In genomic region chr6:119449060-119449499, GRCm38 (mm10) we compare ENCODE assay signal across 8 mouse cellular contexts. TPM values are rescaled to one million over a fixed set of nuclear protein-coding genes. Genes with fewer than 3 reads are reported as not detected.
DNase-seq lines count a peak whose midpoint lies in the region; ATAC-seq and TF ChIP-seq lines count a peak whose summit lies in the region.

No protein-coding gene starts in this region.

- WGBS in embryonic facial prominence, embryonic 10.5 days: 4% methylated on average over 23 of the region's 23 CpGs
- WGBS in midbrain, embryonic 10.5 days: 3% methylated on average over 23 of the region's 23 CpGs

- H3K4me1 ChIP-seq in ES-E14 (ENCODE audit: control insufficient read depth in 2 of 2, insufficient read depth in 2 of 2, low read length in 2 of 2, poor library complexity in 1 of 2): peaks cover 0 to 25% of the 10 kb centered on the region in 2 experiments; a peak in 3 of 4 replicates
- H3K4me1 ChIP-seq in embryonic facial prominence, embryonic 10.5 days: peaks cover 50% of the 10 kb centered on the region
- H3K4me1 ChIP-seq in midbrain, embryonic 10.5 days: peaks cover 55% of the 10 kb centered on the region

- peaks cover 16% of the 10 kb centered on the region for H3K27me3 ChIP-seq in embryonic facial prominence, embryonic 10.5 days (replicated peaks; ENCODE audit: low read depth, poor library complexity, severe bottlenecking)
- peaks cover 20% of the 10 kb centered on the region for H3K27me3 ChIP-seq in midbrain, embryonic 10.5 days (ENCODE audit: low read depth, poor library complexity, severe bottlenecking)

- H3K27ac ChIP-seq in ES-E14 (ENCODE audit: insufficient read depth, low read depth, low read length, poor library complexity, severe bottlenecking): peak overlapping the region; percentile 51
- peak overlapping the region; percentile 69; the same call in 1 of the 2 replicates for H3K27ac ChIP-seq in embryonic facial prominence, embryonic 10.5 days (replicated peaks)
- peak overlapping the region; percentile 71 for H3K27ac ChIP-seq in midbrain, embryonic 10.5 days (replicated peaks)

- no peaks in the 10 kb centered on the region for H3K9me3 ChIP-seq in ES-E14 (ENCODE audit: control insufficient read depth, insufficient read depth, low read depth, low read length)
- H3K9me3 ChIP-seq in embryonic facial prominence, embryonic 10.5 days: no peaks in the 10 kb centered on the region
- no peaks in the 10 kb centered on the region for H3K9me3 ChIP-seq in midbrain, embryonic 10.5 days (replicated peaks)

- peak overlapping the region; percentile 43; the same call in 1 of the 2 replicates for H3K9ac ChIP-seq in ES-E14 (ENCODE audit: insufficient read depth, low read depth, low read length, poor library complexity, severe bottlenecking)

- intact Hi-C loops in heart, postnatal 10 days (cut with DNase I): no loop called here

- DNase-seq in 416B (ENCODE audit: low read depth) (peak; percentile 45), ES-E14 (ENCODE audit: low read depth, low spot score) (peak; percentile 82)
- DNase-seq in embryonic facial prominence, embryonic 10.5 days (ENCODE audit: low spot score): peak; percentile 79
- DNase-seq in heart, postnatal 10 days: peak; percentile 65 to 80
- peak; percentile 85 to 89 for DNase-seq in kidney, postnatal 4 days
- peak; percentile 62 for DNase-seq in midbrain, embryonic 10.5 days (ENCODE audit: low spot score)
- DNase-seq in testis, postnatal 14 days (ENCODE audit: low spot score): peak; percentile 50

- peak overlapping the region; percentile 30 to 41 for H3K4me3 ChIP-seq in ES-E14 (ENCODE audit: insufficient read depth in 1 of 2, low read depth in 1 of 2, low read length in 2 of 2, poor library complexity in 1 of 2, severe bottlenecking in 1 of 2)
- H3K4me3 ChIP-seq in embryonic facial prominence, embryonic 10.5 days: peak overlapping the region; percentile 55
- peak overlapping the region; percentile 51 for H3K4me3 ChIP-seq in midbrain, embryonic 10.5 days

- in situ Hi-C loops in ES-E14 (cut with MboI; ENCODE audit: low sequenced_read_pairs in 2 of 2, unreplicated experiment in 2 of 2): no loop called here

- no peak; the same call in 1 of the 2 replicates for ATAC-seq in megakaryocyte-erythroid progenitor cell, adult 5-6 weeks (replicated peaks; ENCODE audit: low FRiP score, low TSS enrichment, poor library complexity, severe bottlenecking)

- H3K36me3 ChIP-seq in ES-E14 (ENCODE audit: control insufficient read depth, insufficient read depth, low read length, poor library complexity, severe bottlenecking): no peaks in the 10 kb centered on the region
- H3K36me3 ChIP-seq in embryonic facial prominence, embryonic 10.5 days (replicated peaks): 0 out of 2 replicates have a peak, but pooled peaks cover 5% of the 10 kb centered on the region
- H3K36me3 ChIP-seq in midbrain, embryonic 10.5 days: no peaks in the 10 kb centered on the region

TF ChIP-seq in ES-E14, 5 proteins besides CTCF, POLR2A, EP300 and RAD21:
- TF ChIP-seq MAFK (IDR thresholded peaks at IDR 0.05; ENCODE audit: insufficient read depth, low read depth, low read length) (no peak), CHD2 (IDR thresholded peaks at IDR 0.05; ENCODE audit: low read depth, low read length) (no peak), ZNF384 (IDR thresholded peaks at IDR 0.05; ENCODE audit: low read depth, low read length) (no peak), ZC3H11A (IDR thresholded peaks at IDR 0.05; ENCODE audit: borderline replicate concordance, low read depth, low read length) (no peak), HCFC1 (IDR thresholded peaks at IDR 0.05; ENCODE audit: borderline replicate concordance, insufficient read depth, low read length) (no peak)

RNA-seq across cellular contexts. Expression of gene Fbxl14, which starts 30.4 kb away (rescaled TPM):
- 44.1 and 47.9 TPM in 2 replicates for total RNA-seq in ES-E14 (2012; rRNA removed)
- polyA plus RNA-seq in embryonic facial prominence, embryonic 10.5 days (2016; fragmentation: Nextera tagmentation; extraction: Ambion mirVana): 3.4 and 3.6 TPM in 2 replicates
- 10 to 100 TPM; 19.5 to 20.0 TPM for total RNA-seq in heart, postnatal 10 days (2021)
- 2.9 and 3.4 TPM in 2 replicates for polyA plus RNA-seq in midbrain, embryonic 10.5 days (2016; fragmentation: Nextera tagmentation; extraction: Ambion mirVana)
- total RNA-seq in megakaryocyte-erythroid progenitor cell, adult 5-6 weeks (2014; fragmentation: Nextera tagmentation): 31.8 and 40.4 TPM in 2 replicates
- total RNA-seq in megakaryocyte-erythroid progenitor cell, adult 5-6 weeks (2017): 39.9 and 41.0 TPM in 2 replicates

RNA-seq across cellular contexts. Expression of gene Adipor2, which starts 31.6 kb away (rescaled TPM):
- total RNA-seq in ES-E14 (2012; rRNA removed): 59.4 and 81.2 TPM in 2 replicates
- polyA plus RNA-seq in embryonic facial prominence, embryonic 10.5 days (2016; fragmentation: Nextera tagmentation; extraction: Ambion mirVana): 30.9 and 32.0 TPM in 2 replicates
- total RNA-seq in heart, postnatal 10 days (2021): 10 to 100 TPM; 59.0 to 61.0 TPM
- polyA plus RNA-seq in midbrain, embryonic 10.5 days (2016; fragmentation: Nextera tagmentation; extraction: Ambion mirVana): 36.9 and 37.1 TPM in 2 replicates
- 34.1 and 37.1 TPM in 2 replicates for total RNA-seq in megakaryocyte-erythroid progenitor cell, adult 5-6 weeks (2014; fragmentation: Nextera tagmentation)
- 65.9 and 73.1 TPM in 2 replicates for total RNA-seq in megakaryocyte-erythroid progenitor cell, adult 5-6 weeks (2017)
